Mouse (Mus musculus): ENCODE results near the gene Spata22. TPM values are rescaled to one million over a fixed set of nuclear protein-coding genes. Genes with fewer than 3 reads are reported as not detected.
A peak's percentile ranks its signal among the peaks of the same experiment; 100 is the strongest.

Spata22 gene
- polyA plus RNA-seq (2014; fragmentation: Nextera tagmentation; extraction: Ambion mirVana) = not detected in 2 replicates

GRCm38 (mm10) chr11:73329442-73329841 lies at the start of gene Spata22, which contains the start of the genes Aspa and Gm49340:
Spata22 (plus strand) TSS chr11:73329741.
Aspa (minus strand) TSS chr11:73329596.
Gm49340 (plus strand) TSS chr11:73329741.
- 86% methylated on average over 27 of the region's 27 CpGs for WGBS
- no peak for DNase-seq (ENCODE audit: low spot score)
- H3K27me3 ChIP-seq (replicated peaks; ENCODE audit: control insufficient read depth, insufficient read depth, low read length) = no peaks in the 10 kb centered on the region
- no peak within 1 kb of the TSS for H3K4me2 ChIP-seq (ENCODE audit: low read length)
- H3K4me3 ChIP-seq (ENCODE audit: low read depth, low read length) = no peak within 1 kb of the TSS
- H3K27ac ChIP-seq (ENCODE audit: low read depth, low read length) = no peak within 1 kb of the TSS
- ATAC-seq = no peak
- no peaks in the 10 kb centered on the region for H3K36me3 ChIP-seq (ENCODE audit: control insufficient read depth, insufficient read depth, low read length)
- H3K4me1 ChIP-seq (ENCODE audit: control insufficient read depth, insufficient read depth, low read length) = no peaks in the 10 kb centered on the region
- H3K9ac ChIP-seq (ENCODE audit: low read length) = no peak within 1 kb of the TSS
- H3K9me3 ChIP-seq (replicated peaks; ENCODE audit: control insufficient read depth, low read length) = no peaks in the 10 kb centered on the region

- no peaks in the 10 kb centered on the region for H3K4me1 ChIP-seq (ENCODE audit: control insufficient read depth, insufficient read depth, low read length)
- no peak for DNase-seq (ENCODE audit: low spot score)
- WGBS = 77% methylated on average over 5 of the region's 5 CpGs
Measured at GRCm38 (mm10) chr11:73280710-73281109, 48.8 kb upstream of the Spata22 start.

GRCm38 (mm10) chr11:73281528-73282027 lies 48.0 kb upstream of the Spata22 start:
- no peaks in the 10 kb centered on the region for H3K4me1 ChIP-seq (ENCODE audit: control insufficient read depth, insufficient read depth, low read length)
- H3K4me2 ChIP-seq (ENCODE audit: low read length) = peak overlapping the region; percentile 45
- H3K27me3 ChIP-seq (replicated peaks; ENCODE audit: control insufficient read depth, insufficient read depth, low read length) = no peaks in the 10 kb centered on the region
- WGBS = 4% methylated on average over 16 of the region's 16 CpGs
- no peak overlapping the region for H3K27ac ChIP-seq (ENCODE audit: low read depth, low read length)
- peak overlapping the region; percentile 33; the same call in 1 of the 2 replicates for H3K9ac ChIP-seq (ENCODE audit: low read length)
- no peaks in the 10 kb centered on the region for H3K36me3 ChIP-seq (ENCODE audit: control insufficient read depth, insufficient read depth, low read length)
- peak overlapping the region; percentile 27 for H3K4me3 ChIP-seq (ENCODE audit: low read depth, low read length)
- peak; percentile 81 for ATAC-seq
- no peaks in the 10 kb centered on the region for H3K9me3 ChIP-seq (replicated peaks; ENCODE audit: control insufficient read depth, low read length)
- peak; percentile 58 for DNase-seq (ENCODE audit: low spot score)

More at GRCm38 (mm10) chr11:73280710-73281109, 48.8 kb upstream of the Spata22 start:
- Histone ChIP-seq H3K4me3 (ENCODE audit: low read depth, low read length) (no peak overlapping the region), H3K27ac (ENCODE audit: low read depth, low read length) (no peak overlapping the region), H3K27me3 (replicated peaks; ENCODE audit: control insufficient read depth, insufficient read depth, low read length) (no peaks in the 10 kb centered on the region), H3K4me2 (ENCODE audit: low read length) (no peak overlapping the region), H3K9ac (ENCODE audit: low read length) (no peak overlapping the region), H3K36me3 (ENCODE audit: control insufficient read depth, insufficient read depth, low read length) (no peaks in the 10 kb centered on the region), H3K9me3 (replicated peaks; ENCODE audit: control insufficient read depth, low read length) (no peaks in the 10 kb centered on the region)
- ATAC-seq = no peak

- no peak overlapping the region for H3K4me3 ChIP-seq (ENCODE audit: low read depth, low read length)
- H3K36me3 ChIP-seq (ENCODE audit: control insufficient read depth, insufficient read depth, low read length) = no peaks in the 10 kb centered on the region
- ATAC-seq (no peak), DNase-seq (ENCODE audit: low spot score) (no peak)
- no peak overlapping the region for H3K9ac ChIP-seq (ENCODE audit: low read length)
- H3K9me3 ChIP-seq (replicated peaks; ENCODE audit: control insufficient read depth, low read length) = no peaks in the 10 kb centered on the region
- H3K4me2 ChIP-seq (ENCODE audit: low read length) = no peak overlapping the region
- no peak overlapping the region for H3K27ac ChIP-seq (ENCODE audit: low read depth, low read length)
- no peaks in the 10 kb centered on the region for H3K27me3 ChIP-seq (replicated peaks; ENCODE audit: control insufficient read depth, insufficient read depth, low read length)
- 81% methylated on average over 9 of the region's 9 CpGs for WGBS
- H3K4me1 ChIP-seq (ENCODE audit: control insufficient read depth, insufficient read depth, low read length) = no peaks in the 10 kb centered on the region
Measured at GRCm38 (mm10) chr11:73283369-73283768, 46.2 kb upstream of the Spata22 start.

GRCm38 (mm10) chr11:73283926-73284325 lies 45.6 kb upstream of the Spata22 start:
- no peak overlapping the region for H3K27ac ChIP-seq (ENCODE audit: low read depth, low read length)
- no peaks in the 10 kb centered on the region for H3K4me1 ChIP-seq (ENCODE audit: control insufficient read depth, insufficient read depth, low read length)
- no peak overlapping the region for H3K9ac ChIP-seq (ENCODE audit: low read length)
- no peak overlapping the region for H3K4me2 ChIP-seq (ENCODE audit: low read length)
- no peaks in the 10 kb centered on the region for H3K9me3 ChIP-seq (replicated peaks; ENCODE audit: control insufficient read depth, low read length)
- no peak for ATAC-seq
- no peak for DNase-seq (ENCODE audit: low spot score)
- H3K27me3 ChIP-seq (replicated peaks; ENCODE audit: control insufficient read depth, insufficient read depth, low read length) = no peaks in the 10 kb centered on the region
- H3K36me3 ChIP-seq (ENCODE audit: control insufficient read depth, insufficient read depth, low read length) = no peaks in the 10 kb centered on the region
- WGBS = 46% methylated on average over 1 of the region's 1 CpGs
- H3K4me3 ChIP-seq (ENCODE audit: low read depth, low read length) = no peak overlapping the region

- Histone ChIP-seq H3K4me1 (ENCODE audit: control insufficient read depth, insufficient read depth, low read length) (no peaks in the 10 kb centered on the region), H3K4me3 (ENCODE audit: low read depth, low read length) (no peak overlapping the region), H3K27ac (ENCODE audit: low read depth, low read length) (no peak overlapping the region), H3K27me3 (replicated peaks; ENCODE audit: control insufficient read depth, insufficient read depth, low read length) (no peaks in the 10 kb centered on the region), H3K36me3 (ENCODE audit: control insufficient read depth, insufficient read depth, low read length) (no peaks in the 10 kb centered on the region), H3K4me2 (ENCODE audit: low read length) (no peak overlapping the region), H3K9ac (ENCODE audit: low read length) (no peak overlapping the region), H3K9me3 (replicated peaks; ENCODE audit: control insufficient read depth, low read length) (no peaks in the 10 kb centered on the region)
- DNase-seq (ENCODE audit: low spot score) = no peak
- no peak for ATAC-seq
Measured at GRCm38 (mm10) chr11:73284351-73284750, 45.2 kb upstream of the Spata22 start.

GRCm38 (mm10) chr11:73289621-73290020 lies 39.9 kb upstream of the Spata22 start:
- no peak for ATAC-seq
- 83% methylated on average over 1 of the region's 1 CpGs for WGBS
- Histone ChIP-seq H3K4me2 (ENCODE audit: low read length) (no peak overlapping the region), H3K36me3 (ENCODE audit: control insufficient read depth, insufficient read depth, low read length) (no peaks in the 10 kb centered on the region), H3K4me1 (ENCODE audit: control insufficient read depth, insufficient read depth, low read length) (no peaks in the 10 kb centered on the region), H3K9ac (ENCODE audit: low read length) (no peak overlapping the region), H3K27me3 (replicated peaks; ENCODE audit: control insufficient read depth, insufficient read depth, low read length) (no peaks in the 10 kb centered on the region), H3K27ac (ENCODE audit: low read depth, low read length) (no peak overlapping the region), H3K9me3 (replicated peaks; ENCODE audit: control insufficient read depth, low read length) (no peaks in the 10 kb centered on the region), H3K4me3 (ENCODE audit: low read depth, low read length) (no peak overlapping the region)
- no peak for DNase-seq (ENCODE audit: low spot score)

GRCm38 (mm10) chr11:73303123-73303522 lies 26.4 kb upstream of the Spata22 start:
- no peak overlapping the region for H3K27ac ChIP-seq (ENCODE audit: low read depth, low read length)
- H3K4me3 ChIP-seq (ENCODE audit: low read depth, low read length) = no peak overlapping the region
- no peak for DNase-seq (ENCODE audit: low spot score)
- no peaks in the 10 kb centered on the region for H3K9me3 ChIP-seq (replicated peaks; ENCODE audit: control insufficient read depth, low read length)
- H3K27me3 ChIP-seq (replicated peaks; ENCODE audit: control insufficient read depth, insufficient read depth, low read length) = no peaks in the 10 kb centered on the region
- WGBS = 12% methylated on average over 2 of the region's 2 CpGs
- no peaks in the 10 kb centered on the region for H3K36me3 ChIP-seq (ENCODE audit: control insufficient read depth, insufficient read depth, low read length)
- H3K4me1 ChIP-seq (ENCODE audit: control insufficient read depth, insufficient read depth, low read length) = no peaks in the 10 kb centered on the region
- no peak for ATAC-seq
- no peak overlapping the region for H3K9ac ChIP-seq (ENCODE audit: low read length)
- H3K4me2 ChIP-seq (ENCODE audit: low read length) = no peak overlapping the region

GRCm38 (mm10) chr11:73315961-73316360 lies 13.6 kb upstream of the Spata22 start:
- Histone ChIP-seq H3K36me3 (ENCODE audit: control insufficient read depth, insufficient read depth, low read length) (no peaks in the 10 kb centered on the region), H3K9me3 (replicated peaks; ENCODE audit: control insufficient read depth, low read length) (no peaks in the 10 kb centered on the region), H3K27ac (ENCODE audit: low read depth, low read length) (no peak overlapping the region), H3K27me3 (replicated peaks; ENCODE audit: control insufficient read depth, insufficient read depth, low read length) (no peaks in the 10 kb centered on the region), H3K4me3 (ENCODE audit: low read depth, low read length) (no peak overlapping the region), H3K9ac (ENCODE audit: low read length) (no peak overlapping the region), H3K4me1 (ENCODE audit: control insufficient read depth, insufficient read depth, low read length) (no peaks in the 10 kb centered on the region), H3K4me2 (ENCODE audit: low read length) (no peak overlapping the region)
- no peak for ATAC-seq
- DNase-seq (ENCODE audit: low spot score) = no peak
- 47% methylated on average over 3 of the region's 3 CpGs for WGBS
